ENCODE assay signal across 31 mouse cellular contexts in genomic region chr4:107966416-107967109, GRCm38 (mm10). TPM values are rescaled to one million over a fixed set of nuclear protein-coding genes. Genes with fewer than 3 reads are reported as not detected.
A peak's percentile ranks its signal among the peaks of the same experiment; 100 is the strongest.
DNase-seq lines count a peak whose midpoint lies in the region; ATAC-seq lines count a peak whose summit lies in the region.
"Had no signal": no experiment of that assay in that cellular context is flagged by ENCODE, and none has a peak within 500 bp of the region (broad histone marks: within the 10 kb centered on the region; RNA-seq: fewer than 3 reads in every experiment).

No protein-coding gene starts in this region.

- no peak overlapping the region for H3K4me2 ChIP-seq in embryonic facial prominence, embryonic 11.5 days (ENCODE audit: low read depth, low read length)
- H3K4me2 ChIP-seq: heart, embryonic 15.5 days; limb, embryonic 15.5 days; lung, embryonic 15.5 days; midbrain, embryonic 13.5 days had no signal

- no peak overlapping the region for H3K9ac ChIP-seq in embryonic facial prominence, embryonic 11.5 days (replicated peaks; ENCODE audit: low read length)
- H3K9ac ChIP-seq: heart, embryonic 15.5 days; limb, embryonic 15.5 days; liver, embryonic 14.5 days; lung, embryonic 15.5 days; midbrain, embryonic 13.5 days had no signal

- no peaks in the 10 kb centered on the region for H3K4me1 ChIP-seq in embryonic facial prominence, embryonic 11.5 days (ENCODE audit: control insufficient read depth, insufficient read depth, low read length)
- peaks cover 20% of the 10 kb centered on the region for H3K4me1 ChIP-seq in embryonic facial prominence, embryonic 10.5 days
- peaks cover 65% of the 10 kb centered on the region for H3K4me1 ChIP-seq in megakaryocyte, embryonic 14.5 days

- H3K36me3 ChIP-seq in embryonic facial prominence, embryonic 11.5 days (replicated peaks; ENCODE audit: control insufficient read depth, insufficient read depth, low read depth, low read length) = no peaks in the 10 kb centered on the region
- H3K36me3 ChIP-seq in embryonic facial prominence, embryonic 10.5 days (replicated peaks) = no peaks in the 10 kb centered on the region
- no peaks in the 10 kb centered on the region for H3K36me3 ChIP-seq in megakaryocyte, embryonic 14.5 days (replicated peaks; ENCODE audit: low read length)
- H3K36me3 ChIP-seq: forebrain, embryonic 10.5 days; heart, embryonic 15.5 days; limb, embryonic 15.5 days; lung, embryonic 15.5 days; midbrain, embryonic 13.5 days had no signal

- no peak for ATAC-seq in embryonic facial prominence, embryonic 11.5 days (replicated peaks; ENCODE audit: insufficient number of reproducible peaks, low FRiP score, low TSS enrichment, low read depth)
- no peak for ATAC-seq in activated CD4-positive, CD25-positive, alpha-beta regulatory T cell, adult 4 months
- ATAC-seq: CD4-positive, CD25-positive, alpha-beta regulatory T cell, adult 4 months; forebrain, embryonic 16.5 days; hindbrain, embryonic 16.5 days; intestine, embryonic 16.5 days; midbrain, embryonic 13.5 days had no signal

- no peak overlapping the region for H3K4me3 ChIP-seq in embryonic facial prominence, embryonic 11.5 days (ENCODE audit: low read depth, low read length)
- no peak overlapping the region for H3K4me3 ChIP-seq in embryonic facial prominence, embryonic 10.5 days
- peak overlapping the region; percentile 76 for H3K4me3 ChIP-seq in megakaryocyte, embryonic 14.5 days (replicated peaks)
- H3K4me3 ChIP-seq: forebrain, embryonic 10.5 days; heart, embryonic 15.5 days; left cerebral cortex, adult 2 months; limb, embryonic 15.5 days; lung, embryonic 15.5 days; midbrain, embryonic 13.5 days had no signal

- H3K27me3 ChIP-seq in embryonic facial prominence, embryonic 11.5 days (ENCODE audit: control insufficient read depth, insufficient read depth, low read length) = no peaks in the 10 kb centered on the region
- 0 out of 2 replicates have a peak, but pooled peaks cover 2% of the 10 kb centered on the region for H3K27me3 ChIP-seq in embryonic facial prominence, embryonic 10.5 days (replicated peaks; ENCODE audit: low read depth, poor library complexity, severe bottlenecking)
- H3K27me3 ChIP-seq in megakaryocyte, embryonic 14.5 days (replicated peaks) = peaks cover 44% of the 10 kb centered on the region
- H3K27me3 ChIP-seq: limb, embryonic 15.5 days; lung, embryonic 15.5 days; midbrain, embryonic 13.5 days had no signal

- no peak overlapping the region for H3K27ac ChIP-seq in embryonic facial prominence, embryonic 11.5 days (replicated peaks; ENCODE audit: low read depth, low read length)
- no peak overlapping the region for H3K27ac ChIP-seq in embryonic facial prominence, embryonic 10.5 days (replicated peaks)
- H3K27ac ChIP-seq: forebrain, embryonic 10.5 days; heart, embryonic 15.5 days; left cerebral cortex, adult 2 months; limb, embryonic 15.5 days; liver, embryonic 14.5 days; lung, embryonic 15.5 days; midbrain, embryonic 13.5 days; stomach, postnatal 0 days had no signal

- peak; percentile 7 for DNase-seq in embryonic facial prominence, embryonic 11.5 days (ENCODE audit: low spot score)
- DNase-seq in embryonic facial prominence, embryonic 10.5 days (ENCODE audit: low spot score) = no peak
- DNase-seq in kidney, postnatal 36 days = peak; percentile 14 to 19
- no peak for DNase-seq in kidney, adult 9 months
- DNase-seq in MEL-GATA-1-ER (ENCODE audit: extremely low read depth, low read depth) = peak; percentile 71
- DNase-seq in layer of hippocampus, adult 8-10 months (ENCODE audit: low spot score in 2 of 2) = no peak
- DNase-seq: adrenal gland, postnatal 14 days; cerebellum, adult 8-10 months; gastrocnemius, postnatal 25 days; kidney, postnatal 25 days; left cerebral cortex, postnatal 4 days; right cerebral cortex, postnatal 14 days; thymus, adult 2 months had no signal

- H3K9me3 ChIP-seq in embryonic facial prominence, embryonic 11.5 days (replicated peaks; ENCODE audit: control insufficient read depth, low read length) = no peaks in the 10 kb centered on the region
- H3K9me3 ChIP-seq in embryonic facial prominence, embryonic 10.5 days = no peaks in the 10 kb centered on the region
- H3K9me3 ChIP-seq in megakaryocyte, embryonic 14.5 days = peaks cover 13% of the 10 kb centered on the region
- H3K9me3 ChIP-seq: forebrain, embryonic 10.5 days; heart, embryonic 15.5 days; limb, embryonic 15.5 days; lung, embryonic 15.5 days; midbrain, embryonic 13.5 days had no signal

- WGBS in embryonic facial prominence, embryonic 11.5 days = 43% methylated on average over 5 of the region's 5 CpGs
- 55% methylated on average over 5 of the region's 5 CpGs for WGBS in embryonic facial prominence, embryonic 10.5 days

RNA-seq across cellular contexts. Expression of gene Slc1a7, which starts 1.6 kb away (rescaled TPM):
- polyA plus RNA-seq in embryonic facial prominence, embryonic 11.5 days (2014; fragmentation: Nextera tagmentation; extraction: Ambion mirVana) = 0.11 TPM in 1 of 2 replicates, not detected in the other
- not detected in 2 replicates for polyA plus RNA-seq in embryonic facial prominence, embryonic 10.5 days (2016; fragmentation: Nextera tagmentation; extraction: Ambion mirVana)
- polyA plus RNA-seq in megakaryocyte, embryonic 14.5 days (2012; ENCODE audit: insufficient read depth, low replicate concordance) = not detected in 2 replicates
- under 1 TPM in 1 of 2 experiments, not detected in 1; 0.17 TPM for polyA plus RNA-seq in activated CD4-positive, CD25-positive, alpha-beta regulatory T cell, adult 4 months (2017; shearing (Covaris generic))
- under 1 TPM in 2 of 4 experiments, not detected in 2; 0.17 to 0.20 TPM for total RNA-seq in layer of hippocampus, adult 8-10 months (2022)
- total RNA-seq: hematopoietic stem cell, adult 5-6 weeks; left cerebral cortex, postnatal 4 days; monocyte, adult 5-6 weeks; neutrophil, adult 5-6 weeks had no signal
- polyA plus RNA-seq: CD4-positive, CD25-positive, alpha-beta regulatory T cell, adult 4 months; forebrain, embryonic 16.5 days; kidney, embryonic 14.5 days; midbrain, embryonic 13.5 days had no signal

RNA-seq across cellular contexts. Expression of gene Cpt2, which starts 43.2 kb away (rescaled TPM):
- polyA plus RNA-seq in embryonic facial prominence, embryonic 11.5 days (2014; fragmentation: Nextera tagmentation; extraction: Ambion mirVana) = 40.6 and 42.4 TPM in 2 replicates
- polyA plus RNA-seq in embryonic facial prominence, embryonic 10.5 days (2016; fragmentation: Nextera tagmentation; extraction: Ambion mirVana) = 35.7 and 38.4 TPM in 2 replicates
- 74.4 and 828 TPM in 2 replicates for polyA plus RNA-seq in megakaryocyte, embryonic 14.5 days (2012; ENCODE audit: insufficient read depth, low replicate concordance)
- 10 to 100 TPM; 14.2 to 16.7 TPM for polyA plus RNA-seq in activated CD4-positive, CD25-positive, alpha-beta regulatory T cell, adult 4 months (2017; shearing (Covaris generic))
- 1 to 10 TPM; 7.5 to 8.4 (median 7.9) TPM for total RNA-seq in layer of hippocampus, adult 8-10 months (2022)

Comparison
In these comparisons a context has a peak if more than half of its experiments do, and no peak if none do; other contexts are left out.
1. DNase-seq: peak in embryonic facial prominence, embryonic 11.5 days (single experiment), kidney, postnatal 36 days (2 of 2) and MEL-GATA-1-ER (single experiment); none in embryonic facial prominence, embryonic 10.5 days (single experiment), kidney, adult 9 months (single experiment) and layer of hippocampus, adult 8-10 months (0 of 2).